Mouse (Mus musculus) liver, postnatal 0 days (tissue): ENCODE measurements around the gene Cnpy1.

ENCODE experiments used
- CTCF ChIP-seq: sonication (generic); IDR thresholded peaks from 2 replicates; pipeline ENCODE4 v1.5.1; 2016; ENCODE audit warnings: antibody characterized with exemption, low read depth
- EP300 ChIP-seq: IDR thresholded peaks from 2 replicates; pipeline ENCODE4 v1.6.1; 2016; ENCODE audit warnings: antibody characterized with exemption, low read depth, mild to moderate bottlenecking

DNA sequence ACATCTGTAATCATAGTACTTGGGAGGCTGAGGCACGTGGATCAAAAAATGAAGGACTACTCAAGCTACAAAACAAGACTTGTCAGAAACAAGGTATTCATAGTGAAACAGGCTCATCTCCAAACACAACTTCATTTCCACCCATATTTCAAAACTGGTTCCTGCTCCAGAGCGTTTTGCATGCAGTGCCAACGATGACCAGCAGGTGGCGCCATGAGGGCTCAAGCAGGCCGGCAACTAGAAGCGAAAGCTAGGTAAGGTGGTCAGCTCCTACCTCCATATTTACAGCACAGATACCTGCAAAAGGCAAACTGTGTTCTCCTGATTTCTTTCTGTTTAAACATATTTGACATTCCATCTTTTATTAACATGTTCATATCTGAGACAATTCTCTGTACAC lies 48.4 kb upstream of the Cnpy1 start:
- TF ChIP-seq CTCF (peak; percentile 99), EP300 (no peak)
